Mouse (Mus musculus) kidney, postnatal 36 days (tissue): ENCODE measurements around the gene Scn8a.
A peak's percentile ranks its signal among the peaks of the same experiment; 100 is the strongest.

Experiments
- DNase-seq, 2 experiments: peaks; one replicate each; pipeline ENCODE4 v3.0.0; 2021 to 2022; ENCODE audit warnings: mixed read lengths in 2 of 2

Scn8a gene

DNA sequence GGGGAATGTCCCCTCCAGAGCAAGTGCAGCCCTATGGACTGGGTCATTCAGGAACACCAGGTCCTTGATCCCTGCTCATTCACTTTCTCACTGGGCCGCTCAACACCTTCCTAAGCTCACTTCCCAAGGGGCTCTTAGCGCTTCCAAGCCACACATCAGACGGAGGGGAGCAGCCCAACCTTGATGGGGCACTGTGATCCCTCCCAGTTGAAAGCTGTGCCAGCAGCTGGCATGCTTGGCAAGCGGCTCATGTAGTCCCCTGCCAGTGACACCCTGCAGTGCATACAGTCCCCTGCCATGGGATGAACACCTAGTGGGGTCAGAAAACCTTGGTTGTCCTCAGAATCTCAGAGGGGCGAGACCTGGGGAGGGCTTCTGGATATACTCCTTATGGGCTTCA, 204.4 kb downstream of the Scn8a start:
- DNase-seq, result peak in 1 of 2 experiments; percentile 59

DNA sequence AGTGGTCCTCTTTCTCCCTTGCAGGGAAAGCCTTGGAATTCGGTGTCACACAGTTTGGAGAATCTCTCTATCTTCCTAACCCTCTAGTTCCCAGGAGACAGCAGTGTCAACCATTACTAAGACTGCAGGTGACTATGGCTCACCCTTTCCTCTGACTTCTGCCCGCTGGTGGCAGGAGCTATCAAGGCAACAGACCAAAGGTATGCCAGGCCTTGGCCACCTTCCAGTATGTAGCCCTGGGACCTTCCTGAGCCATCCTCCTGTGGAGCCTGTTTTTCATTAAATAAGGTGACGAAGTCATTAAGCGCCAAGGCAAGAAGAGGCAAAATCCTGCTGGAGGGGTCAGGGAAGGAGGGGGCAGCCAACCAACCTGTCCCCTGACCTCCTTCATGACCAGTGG, 205.5 kb downstream of the Scn8a start:
- peak; percentile 87 for DNase-seq

DNA sequence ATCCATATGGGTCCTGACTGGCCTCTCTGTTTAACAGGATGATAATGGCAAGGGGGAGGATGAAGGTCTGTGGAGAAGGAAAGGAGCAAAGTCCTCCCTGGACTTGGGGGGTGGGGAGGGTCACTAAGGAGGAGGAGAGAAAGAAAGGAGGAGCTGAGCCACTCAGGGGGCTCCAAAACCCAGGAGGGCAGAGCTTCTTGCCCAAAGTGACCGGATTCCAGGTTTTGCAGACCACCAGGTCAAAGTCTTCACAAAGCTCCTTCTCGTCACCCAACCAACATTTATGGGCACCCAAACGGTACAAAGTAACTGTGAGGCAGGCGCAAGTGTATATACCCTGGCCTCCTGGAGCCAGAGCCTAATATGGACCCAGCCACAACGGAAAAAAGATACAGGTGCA, 206.0 kb downstream of the Scn8a start:
- DNase-seq, result peak in 1 of 2 experiments; percentile 66

DNA sequence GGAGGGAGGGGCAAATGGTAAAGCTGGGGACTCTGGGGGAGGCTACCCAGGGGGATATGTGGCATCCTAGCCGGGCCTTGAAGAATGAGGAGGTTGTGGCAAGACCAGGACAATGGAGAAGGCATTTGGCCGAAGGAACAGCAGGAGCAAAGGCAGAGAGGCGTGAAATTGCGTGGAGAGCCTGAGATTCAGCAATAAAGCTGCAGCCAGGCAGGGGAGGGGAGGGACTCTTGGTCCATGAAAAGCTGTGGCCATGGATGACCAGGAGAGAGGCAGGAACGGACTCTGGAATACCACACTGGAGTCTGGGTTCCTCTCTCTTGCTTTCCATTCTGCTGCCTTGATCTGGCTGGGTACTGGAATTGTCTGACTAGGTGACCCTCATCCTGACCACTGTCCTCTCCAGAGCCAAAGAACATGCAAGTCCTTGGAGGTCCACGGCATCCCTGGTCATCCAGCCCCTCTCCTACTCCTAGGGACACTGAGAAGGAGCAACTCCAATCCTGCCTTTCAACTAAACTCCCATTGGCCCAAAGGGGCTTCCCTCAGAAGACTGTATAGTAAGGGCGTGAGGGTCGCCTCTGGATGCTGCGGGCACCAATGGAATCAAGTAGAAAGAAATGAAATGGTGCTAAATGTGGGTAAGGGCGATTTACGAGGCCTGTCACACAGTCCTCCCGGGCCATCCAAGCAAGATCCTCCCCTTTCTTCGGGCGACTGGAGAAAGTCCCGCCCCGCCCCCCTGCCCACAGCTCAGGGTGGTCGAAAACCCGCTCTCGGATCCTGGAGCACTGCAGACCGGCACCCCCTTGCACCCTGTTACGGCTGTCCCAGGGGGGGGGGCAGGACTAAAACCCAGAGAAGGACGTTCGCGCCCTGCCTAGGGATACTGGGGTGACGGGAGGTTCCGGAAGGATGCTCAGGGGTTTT, 206.7 kb downstream of the Scn8a start:
- DNase-seq, result peak in 1 of 2 experiments; percentile 67

DNA sequence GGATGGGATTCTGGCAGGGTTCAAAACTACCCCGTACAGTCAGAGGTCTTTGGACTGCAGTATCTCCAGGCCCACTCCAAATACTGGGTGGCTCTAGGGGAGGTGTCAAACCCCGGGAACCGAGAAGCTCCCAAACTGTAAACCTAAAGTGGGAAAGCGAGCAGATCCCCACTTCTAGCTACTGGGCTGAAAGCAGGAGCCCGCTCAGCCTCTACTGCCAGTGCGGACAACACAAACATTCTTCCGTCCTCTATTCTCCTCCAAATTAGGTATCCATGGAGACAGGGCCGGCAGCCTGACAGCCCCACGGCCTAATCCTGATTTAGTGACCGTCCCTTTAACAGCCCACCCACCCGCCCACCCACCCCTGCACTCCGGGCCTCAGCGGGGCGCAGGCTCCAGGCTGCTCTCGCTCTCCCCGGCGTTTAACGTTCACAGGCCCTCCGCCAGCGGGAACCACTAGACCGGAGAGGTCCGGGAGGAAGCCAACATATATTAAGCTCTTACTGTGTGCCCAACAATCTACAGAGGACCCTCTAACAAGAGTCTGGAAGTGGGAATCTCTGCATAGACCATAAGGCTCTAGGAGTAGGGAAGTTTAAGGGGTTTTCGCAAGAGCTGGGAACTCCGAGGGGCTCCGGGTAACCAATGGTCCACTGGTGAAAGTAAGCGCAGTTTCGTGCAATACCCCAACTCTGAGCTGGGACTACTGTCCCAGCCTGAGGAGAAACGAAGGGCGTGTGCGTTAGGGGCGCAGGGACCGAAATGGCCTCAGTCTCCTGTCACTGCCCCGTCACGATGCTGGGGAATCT, 207.5 kb downstream of the Scn8a start:
- DNase-seq, result peak in 1 of 2 experiments; percentile 57

DNA sequence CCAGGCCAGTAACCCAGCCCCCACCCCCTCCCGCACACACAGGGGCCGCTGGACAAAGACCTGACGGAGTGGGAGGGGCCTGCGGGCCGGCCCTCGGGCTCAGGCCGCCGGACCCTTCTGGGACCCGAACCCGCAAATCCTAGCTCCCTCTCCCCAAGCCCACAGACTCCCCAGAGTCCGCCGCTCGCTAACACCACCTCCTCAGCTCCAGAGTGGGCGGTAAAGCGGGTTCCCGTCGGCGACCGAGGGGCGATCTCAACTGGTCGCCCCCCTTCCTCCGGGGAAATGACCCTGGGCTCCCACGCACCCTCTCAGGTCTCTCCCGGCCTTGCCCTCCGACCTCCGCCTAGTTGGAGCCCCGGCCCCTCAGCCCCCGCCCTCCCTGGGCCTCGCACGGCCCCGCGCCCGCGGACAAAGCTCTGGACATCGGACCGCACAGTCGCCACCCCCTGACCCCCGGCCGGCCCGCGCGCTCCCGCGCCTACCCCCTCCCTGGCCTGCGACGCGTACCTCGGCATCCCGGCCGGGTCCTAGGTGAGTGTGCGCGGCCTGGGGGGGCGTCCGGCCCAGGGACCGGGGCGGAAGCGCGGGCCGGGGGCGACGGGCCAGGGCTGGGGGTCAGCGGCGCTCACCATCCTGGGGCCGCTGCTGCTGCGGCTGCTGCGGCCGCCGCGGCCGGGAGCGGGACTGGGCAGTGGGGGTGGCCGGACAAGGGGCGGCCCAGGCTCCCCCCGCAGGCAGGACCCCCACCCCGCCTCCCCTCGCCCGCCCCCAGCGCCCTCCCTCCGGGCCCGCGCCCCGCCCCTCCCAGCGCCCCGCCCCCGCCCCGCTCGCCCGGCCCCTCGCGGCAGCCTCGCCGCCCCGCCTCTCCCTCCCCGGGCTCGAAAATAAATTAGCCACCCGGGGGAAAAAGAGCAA, 208.4 kb downstream of the Scn8a start, which contains the start of gene Fignl2:
Gene Fignl2 (minus strand): TSS at position 755 of the 918 bp plus-strand sequence.
- peak in 1 of 2 experiments; percentile 79 for DNase-seq

DNA sequence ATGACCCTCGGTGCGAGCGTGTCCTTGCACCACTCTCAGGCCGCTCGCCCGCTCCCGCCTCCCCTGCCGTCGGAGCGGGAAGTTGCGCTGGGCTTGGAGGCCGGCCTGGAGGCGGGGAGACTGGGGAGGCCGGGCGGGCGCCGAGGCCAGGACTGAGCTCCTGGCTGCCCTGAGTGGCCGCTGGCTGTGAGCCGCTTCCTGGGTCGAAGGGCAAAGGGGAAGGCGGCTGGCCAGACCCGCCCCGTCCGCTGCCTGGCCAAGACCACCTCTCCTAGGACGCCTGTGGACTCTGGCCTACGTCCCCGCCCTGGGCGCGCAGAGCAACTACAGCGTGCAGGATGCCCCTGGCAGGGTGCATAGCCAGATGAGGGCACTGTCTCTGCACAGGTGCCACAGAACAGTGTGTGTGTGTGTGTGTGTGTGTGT, 209.1 kb downstream of the Scn8a start:
- peak; percentile 96 to 97 for DNase-seq

DNA sequence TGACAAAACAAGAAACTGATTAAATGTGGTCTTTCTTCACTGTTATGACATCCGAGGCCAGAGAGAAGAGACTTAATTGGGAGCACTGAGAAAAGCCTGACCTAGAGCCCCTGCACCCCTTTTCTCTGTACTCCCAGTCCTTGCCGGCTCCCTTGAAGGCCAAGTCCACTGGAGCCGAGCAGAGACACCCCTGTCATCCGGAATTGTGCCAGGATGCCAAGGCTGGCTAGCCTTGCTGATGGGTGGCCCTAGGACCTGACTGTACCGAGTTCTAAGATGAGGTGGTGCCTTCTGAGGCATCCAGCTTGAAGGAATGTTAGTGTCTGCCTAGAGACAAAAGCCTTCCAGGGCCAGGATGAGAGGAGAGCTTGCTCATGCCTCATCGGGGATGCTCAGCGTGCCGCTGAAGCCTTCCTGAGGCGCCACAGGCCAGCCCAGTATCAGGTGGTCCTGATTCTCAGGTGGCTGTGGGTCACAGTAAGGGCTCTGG, 210.4 kb downstream of the Scn8a start:
- DNase-seq, result peak in 1 of 2 experiments; percentile 42

DNA sequence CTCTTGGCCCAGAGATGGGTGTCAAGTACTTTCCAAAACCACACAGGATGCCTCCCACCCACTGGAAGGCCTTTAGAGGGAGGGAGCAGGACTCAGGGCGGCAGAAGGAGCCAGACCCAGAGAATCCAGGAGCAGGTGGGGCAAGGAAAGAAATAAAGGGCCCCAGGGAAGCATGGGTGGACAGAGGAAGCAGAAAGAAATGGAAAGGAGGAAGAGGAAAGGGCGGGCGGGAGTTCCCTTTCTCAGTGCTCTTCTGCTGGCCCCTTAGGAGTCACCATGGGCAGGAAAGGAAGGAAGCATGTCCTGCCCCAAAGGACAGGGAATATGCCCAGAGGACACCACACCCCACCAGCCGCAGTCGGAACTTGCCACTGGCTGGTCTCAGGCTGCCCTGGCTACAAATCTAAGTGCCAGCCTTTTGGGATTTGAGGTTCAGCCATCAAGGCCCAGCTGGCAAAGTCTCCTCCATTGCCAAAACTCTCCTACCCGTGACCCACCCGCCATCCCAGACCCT, 211.4 kb downstream of the Scn8a start:
- no peak for DNase-seq

DNA sequence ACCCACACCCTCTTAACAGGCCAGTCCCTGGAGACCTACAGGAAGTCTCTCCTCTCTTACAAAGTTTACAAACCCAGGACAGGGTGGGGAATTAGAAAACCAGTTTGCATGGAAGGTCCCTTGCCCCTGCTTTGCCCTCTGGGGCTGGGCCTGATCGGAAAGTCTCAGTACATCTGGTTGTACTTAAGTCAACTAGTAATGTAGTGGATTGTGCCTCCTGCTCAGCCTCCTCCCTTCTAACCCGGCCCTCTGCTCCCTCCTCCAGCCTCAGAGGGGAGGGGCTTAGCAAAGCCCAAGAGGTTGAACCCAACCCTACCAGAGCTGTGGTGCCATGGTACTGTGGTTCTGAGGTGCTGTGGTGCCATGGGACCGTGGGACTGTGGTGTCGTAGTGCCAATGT, 212.6 kb downstream of the Scn8a start:
- peak in 1 of 2 experiments; percentile 38 for DNase-seq

DNA sequence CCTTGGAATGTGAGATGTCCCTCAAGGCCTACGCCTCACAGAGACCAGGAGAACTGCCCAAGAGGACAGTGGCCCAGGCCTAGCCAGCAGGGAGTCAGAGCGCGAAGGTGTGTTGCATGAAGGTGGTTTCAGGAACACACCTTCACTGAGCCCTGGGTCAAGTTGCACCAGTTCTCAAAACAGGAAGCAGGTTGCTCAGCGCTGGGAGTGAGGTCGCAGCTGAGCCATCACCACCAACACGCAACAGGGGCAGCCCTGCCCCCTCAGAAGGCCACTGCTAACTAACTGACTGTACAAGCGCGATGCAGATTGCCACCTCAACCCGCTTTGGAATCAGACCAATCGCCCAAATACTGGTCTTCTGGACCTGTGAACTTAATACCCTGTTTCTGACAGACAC, 214.8 kb downstream of the Scn8a start:
- peak in 1 of 2 experiments; percentile 30 for DNase-seq

DNA sequence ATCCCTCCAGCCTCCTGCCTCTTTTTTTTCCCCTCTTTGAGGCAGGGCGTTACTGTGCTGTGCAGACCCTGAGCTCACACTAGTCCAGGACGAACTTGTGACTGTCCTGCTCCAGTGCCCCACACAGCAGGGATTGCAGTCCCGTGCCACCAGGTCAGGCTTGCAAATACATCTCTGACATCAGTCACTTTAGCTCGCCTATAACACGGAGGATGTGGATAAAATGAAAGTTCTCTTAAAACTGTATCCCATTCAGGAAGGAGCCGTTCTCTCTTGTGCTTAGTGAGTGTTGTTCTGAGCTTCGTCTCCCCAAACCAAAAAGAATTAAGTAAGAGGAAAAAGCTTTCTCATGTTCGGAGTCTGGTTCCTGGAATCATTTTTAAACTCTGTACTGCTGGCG, 216.8 kb downstream of the Scn8a start:
- DNase-seq, result no peak

DNA sequence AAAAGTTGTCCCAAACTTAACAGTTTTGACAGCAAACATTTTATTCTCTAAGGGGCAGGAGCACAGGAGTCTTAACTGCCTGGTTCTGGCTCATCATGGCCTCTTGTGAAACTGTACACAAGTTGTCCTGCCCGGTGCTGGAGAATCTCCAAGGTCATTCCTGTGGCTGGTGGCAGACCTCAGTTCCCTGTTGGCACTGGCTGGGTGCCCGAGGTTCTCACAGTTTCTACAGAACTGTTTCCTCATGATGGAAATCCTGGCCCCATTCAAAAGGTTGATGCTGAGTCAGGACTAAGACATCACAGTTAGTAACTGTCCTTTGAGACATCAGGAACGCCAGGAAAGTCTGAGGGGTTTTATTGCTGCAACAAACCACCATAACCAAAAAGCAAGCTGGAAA, 217.3 kb downstream of the Scn8a start:
- peak; percentile 81 for DNase-seq

DNA sequence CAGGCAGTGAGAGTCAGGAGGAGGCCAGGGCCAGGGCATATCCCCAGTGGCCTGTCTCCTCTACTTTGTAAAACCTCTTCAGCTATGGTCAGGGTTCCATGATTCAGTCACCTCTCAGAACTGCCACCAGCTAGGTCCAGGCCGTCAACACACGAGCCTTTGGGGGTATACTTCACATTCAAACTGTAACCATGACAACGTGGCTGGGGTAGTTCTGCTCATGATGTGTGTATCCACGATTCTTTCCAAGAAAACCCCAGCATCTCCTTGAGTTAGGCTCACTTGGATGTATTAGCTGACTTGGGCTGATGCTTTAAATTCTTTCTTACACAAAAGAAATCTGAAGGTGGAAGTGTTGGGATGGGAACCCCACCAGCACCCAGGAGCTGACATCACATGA, 218.6 kb downstream of the Scn8a start:
- DNase-seq, result no peak

DNA sequence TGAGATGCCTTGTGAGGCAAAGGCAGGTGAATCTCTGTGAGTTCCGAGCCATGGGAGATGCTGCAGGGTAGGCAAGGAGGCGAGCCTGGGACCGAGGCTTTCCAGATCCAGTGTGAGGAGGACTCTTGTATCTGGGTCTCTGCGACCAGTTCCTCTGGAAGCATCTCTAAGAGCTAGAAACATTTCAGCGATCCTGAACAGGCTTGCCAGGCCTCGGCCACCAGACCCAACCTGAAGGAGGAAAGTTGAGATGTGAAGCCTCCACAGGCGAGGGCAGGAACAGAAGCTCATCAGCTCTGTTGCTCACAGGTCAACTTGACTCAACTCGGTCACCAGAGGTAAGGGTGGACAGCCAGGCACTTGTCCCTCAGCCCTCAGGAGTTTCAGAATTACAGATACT, 221.9 kb downstream of the Scn8a start:
- no peak for DNase-seq

DNA sequence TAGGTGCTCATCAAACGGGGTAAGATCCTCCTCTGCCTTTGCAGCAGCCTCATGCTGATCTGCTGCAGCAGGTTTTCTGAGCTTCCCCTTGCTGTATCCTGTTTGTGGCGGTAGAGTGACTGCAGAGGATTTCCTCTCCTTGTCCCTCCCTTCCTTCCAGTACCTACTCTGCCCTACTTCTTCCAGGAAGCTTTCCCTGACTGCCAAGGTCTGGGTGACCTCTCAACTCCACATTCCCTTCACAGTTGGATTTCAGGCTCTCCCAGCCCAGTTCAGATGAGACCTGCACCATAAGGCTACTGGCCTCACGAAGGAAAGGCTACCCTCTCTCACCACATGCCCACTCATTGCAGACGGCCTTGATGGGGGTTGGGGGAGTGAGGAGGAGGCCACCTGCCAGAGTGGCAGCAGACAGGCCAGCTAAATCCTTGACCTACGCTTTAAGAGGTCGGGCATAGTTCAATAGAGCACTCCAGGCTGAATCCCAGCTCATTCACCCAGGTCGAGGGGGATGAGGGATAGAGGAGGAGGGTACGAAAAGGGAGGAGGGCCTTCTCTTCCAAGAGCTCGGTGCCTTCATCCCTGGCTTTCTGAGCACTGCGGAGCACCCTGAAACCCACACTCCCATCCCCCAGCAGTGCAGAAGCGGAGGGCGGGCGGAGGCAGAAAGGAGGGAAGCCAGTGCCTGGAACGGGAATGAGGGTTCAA, 222.6 kb downstream of the Scn8a start:
- DNase-seq, result peak in 1 of 2 experiments; percentile 46

DNA sequence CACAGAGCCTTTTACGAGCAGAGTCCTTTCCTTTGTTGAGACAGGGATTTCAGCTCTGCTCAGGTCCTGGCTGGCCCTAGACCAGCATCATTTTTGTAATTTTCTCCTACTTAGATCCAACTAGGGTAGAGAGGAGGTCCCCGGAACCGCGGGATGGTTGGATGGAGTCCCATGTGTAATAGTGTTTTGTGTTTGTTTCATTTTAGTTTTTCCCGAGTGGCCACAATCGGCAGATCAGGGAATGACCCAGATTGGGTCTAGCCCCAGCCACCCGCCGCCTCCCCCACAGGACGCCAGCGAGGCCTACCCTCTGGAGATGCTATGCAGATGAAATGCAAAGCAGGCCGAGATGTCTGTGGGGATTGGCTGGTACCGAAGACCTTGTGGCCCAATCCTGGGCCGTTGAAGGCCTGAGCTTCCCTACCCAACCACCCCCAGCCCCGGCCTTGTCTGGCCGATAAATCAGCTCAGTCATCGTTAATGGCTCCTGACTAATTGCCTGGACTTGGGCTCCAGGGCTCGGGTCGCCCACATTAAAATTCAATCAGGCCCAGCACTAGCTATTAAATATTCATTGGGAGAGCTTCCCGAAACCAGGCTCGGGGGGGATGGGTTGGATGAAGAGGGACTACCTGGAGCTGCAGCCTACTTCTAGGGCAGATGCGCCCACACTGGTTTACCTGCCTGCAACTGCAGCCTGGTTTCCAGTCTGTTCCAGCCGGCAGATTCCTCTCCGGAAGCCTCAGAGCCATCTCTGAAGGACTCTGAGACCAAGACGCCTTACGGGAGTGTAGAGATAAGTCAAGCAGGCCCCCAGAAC, 223.4 kb downstream of the Scn8a start:
- DNase-seq, result peak; percentile 74 to 81

DNA sequence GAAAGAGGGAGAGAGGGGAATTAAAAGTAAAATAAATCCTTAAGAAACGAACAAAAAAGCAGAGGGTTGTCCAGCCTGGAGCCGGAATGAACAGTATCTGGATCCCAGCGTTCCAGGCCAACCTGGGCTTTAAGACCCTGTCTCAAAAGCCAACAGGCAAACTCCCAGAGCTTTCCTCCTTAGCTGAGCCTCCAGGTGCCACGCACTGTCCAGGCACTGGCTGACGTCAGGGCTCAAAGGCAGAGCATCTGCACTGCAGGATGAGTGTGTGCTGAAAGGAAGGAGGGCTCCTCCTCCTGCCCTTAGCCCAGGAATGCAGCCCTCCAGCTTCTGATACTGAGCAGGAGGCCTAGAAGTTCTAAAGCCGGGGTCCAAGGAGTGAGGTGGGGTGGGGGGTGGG, 224.3 kb downstream of the Scn8a start:
- no peak for DNase-seq

DNA sequence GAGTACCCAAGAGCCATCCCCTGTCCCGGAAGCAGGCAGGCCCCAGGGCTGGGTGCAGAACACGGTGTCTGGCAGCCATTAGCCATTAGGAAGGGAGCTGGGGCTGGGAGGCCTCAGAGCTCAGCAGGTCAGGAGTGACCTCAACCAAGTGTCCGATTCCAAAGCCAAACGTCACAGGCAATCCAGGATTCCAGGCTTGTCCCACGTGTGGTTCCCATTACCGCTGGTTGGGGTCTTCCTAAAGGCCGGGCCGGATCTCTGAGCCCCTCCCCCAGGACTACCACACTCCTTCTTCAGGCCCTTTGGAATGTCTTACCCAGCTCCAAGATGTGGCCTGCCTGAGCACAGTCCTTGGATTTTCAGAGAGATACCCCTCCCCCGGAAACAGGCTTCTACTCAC, 225.3 kb downstream of the Scn8a start:
- DNase-seq, result no peak

DNA sequence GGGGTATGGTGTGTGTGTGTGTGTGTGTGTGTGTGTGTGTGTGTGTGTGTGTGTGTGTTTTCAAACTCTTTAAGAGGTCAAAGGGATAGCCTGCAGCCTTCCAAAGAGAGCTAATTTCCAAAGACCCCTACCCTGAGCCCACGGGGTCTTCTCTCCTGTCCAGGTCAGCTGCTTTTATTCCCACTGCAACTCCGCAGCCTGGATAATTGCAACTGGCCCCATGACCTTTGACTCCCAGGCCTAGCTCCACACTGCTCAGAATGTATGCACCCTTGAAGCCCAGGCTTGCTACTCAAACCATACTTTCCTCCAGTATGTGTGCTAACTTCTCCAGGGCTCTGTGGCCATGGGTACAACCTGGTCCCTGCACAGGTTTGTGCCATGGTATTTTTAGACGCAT, 225.7 kb downstream of the Scn8a start:
- DNase-seq, result no peak
